Comparison of ENCODE assay signal across 8 mouse cellular contexts in genomic region chr6:113326533-113327315, GRCm38 (mm10). TPM values are rescaled to one million over a fixed set of nuclear protein-coding genes. Genes with fewer than 3 reads are reported as not detected.
A peak's percentile ranks its signal among the peaks of the same experiment; 100 is the strongest.
DNase-seq lines count a peak whose midpoint lies in the region; ATAC-seq and TF ChIP-seq lines count a peak whose summit lies in the region.

Ogg1 (plus strand) TSS chr6:113326972.

- peak within 1 kb of the TSS; percentile 87 for H3K27ac ChIP-seq in MEL (ENCODE audit: control insufficient read depth, low read depth, low read length)
- peak within 1 kb of the TSS; percentile 55 for H3K27ac ChIP-seq in cerebellum, adult 2 months (ENCODE audit: insufficient read depth, low read length)
- peak within 1 kb of the TSS; percentile 84 for H3K27ac ChIP-seq in forebrain, postnatal 0 days (ENCODE audit: low read depth, low read length)
- H3K27ac ChIP-seq in lung, embryonic 15.5 days = peak within 1 kb of the TSS; percentile 88

- peak; percentile 99 for DNase-seq in MEL (ENCODE audit: low read depth, low spot score)
- DNase-seq in cerebellum, adult 2 months = peak; percentile 97 to 99
- DNase-seq in forebrain, postnatal 0 days = peak; percentile 98
- peak; percentile 97 for DNase-seq in heart, postnatal 4 days
- DNase-seq in layer of hippocampus, adult 8-10 months (ENCODE audit: low spot score in 2 of 2) = peak; percentile 98 to 99
- DNase-seq in ovary, adult 18-20 months (ENCODE audit: low spot score) = peak; percentile 99
- DNase-seq in thymus, postnatal 0 days (ENCODE audit: low spot score) = peak; percentile 99

- H3K4me2 ChIP-seq in forebrain, postnatal 0 days (ENCODE audit: low read depth) = peak within 1 kb of the TSS; percentile 88
- peak within 1 kb of the TSS; percentile 80 for H3K4me2 ChIP-seq in lung, embryonic 15.5 days

- TF ChIP-seq RAD21 in MEL (IDR thresholded peaks at IDR 0.05; ENCODE audit: low read depth, low read length) = no peak

- ATAC-seq in forebrain, postnatal 0 days = peak; percentile 99
- ATAC-seq in lung, embryonic 15.5 days (ENCODE audit: borderline replicate concordance, extremely low read depth, low FRiP score, low TSS enrichment) = peak; percentile 99

- 0 out of 4 replicates have a peak, but pooled peaks of 1 of the 2 experiments have one; percentile 18 for TF ChIP-seq EP300 in MEL (IDR thresholded peaks at IDR 0.05; ENCODE audit: low read depth in 1 of 2, low read length in 2 of 2)

- peak within 1 kb of the TSS; percentile 75 for H3K9ac ChIP-seq in MEL (ENCODE audit: control insufficient read depth, low read depth, low read length, poor library complexity, severe bottlenecking)
- H3K9ac ChIP-seq in forebrain, postnatal 0 days = peak within 1 kb of the TSS; percentile 65
- peak within 1 kb of the TSS; percentile 72 for H3K9ac ChIP-seq in lung, embryonic 15.5 days

- H3K9me3 ChIP-seq in MEL (replicated peaks; ENCODE audit: insufficient read depth, low read length) = no peaks in the 10 kb centered on the region
- H3K9me3 ChIP-seq in forebrain, postnatal 0 days (ENCODE audit: low read length) = no peaks in the 10 kb centered on the region
- H3K9me3 ChIP-seq in lung, embryonic 15.5 days = no peaks in the 10 kb centered on the region

- H3K4me3 ChIP-seq in MEL (ENCODE audit: control insufficient read depth in 1 of 2, insufficient read depth in 1 of 2, low read depth in 2 of 2, low read length in 2 of 2) = peak within 1 kb of the TSS; percentile 73 to 76
- H3K4me3 ChIP-seq in cerebellum, adult 2 months (replicated peaks; ENCODE audit: insufficient read depth, low read depth, low read length) = peak within 1 kb of the TSS; percentile 83
- H3K4me3 ChIP-seq in forebrain, postnatal 0 days (ENCODE audit: low read depth, low read length) = peak within 1 kb of the TSS; percentile 52
- H3K4me3 ChIP-seq in lung, embryonic 15.5 days = peak within 1 kb of the TSS; percentile 56

- TF ChIP-seq POLR2A in MEL (IDR thresholded peaks at IDR 0.05; ENCODE audit: control insufficient read depth in 1 of 2, insufficient read depth in 1 of 2, low read depth in 1 of 2, low read length in 2 of 2, poor library complexity in 1 of 2) = peak; percentile 65 to 97
- peak; percentile 86 for TF ChIP-seq POLR2A in cerebellum, adult 2 months (IDR thresholded peaks at IDR 0.05; ENCODE audit: borderline replicate concordance, insufficient read depth, low read length)

- WGBS in cerebellum, adult 2 months = under 1% methylated on average over 52 of the region's 52 CpGs
- WGBS in forebrain, postnatal 0 days = under 1% methylated on average over 52 of the region's 52 CpGs
- WGBS in lung, embryonic 15.5 days = under 1% methylated on average over 52 of the region's 52 CpGs

- no peaks in the 10 kb centered on the region for H3K27me3 ChIP-seq in MEL (ENCODE audit: control insufficient read depth in 1 of 2, insufficient read depth in 2 of 2, low read length in 2 of 2)
- no peaks in the 10 kb centered on the region for H3K27me3 ChIP-seq in cerebellum, adult 2 months (ENCODE audit: control insufficient read depth, insufficient read depth, low read length)
- H3K27me3 ChIP-seq in forebrain, postnatal 0 days (ENCODE audit: insufficient read depth, low read length) = no peaks in the 10 kb centered on the region
- no peaks in the 10 kb centered on the region for H3K27me3 ChIP-seq in lung, embryonic 15.5 days

- TF ChIP-seq CTCF in MEL (IDR thresholded peaks at IDR 0.05 in 2 of 3, conservative IDR thresholded peaks at IDR 0.05 in 1 of 3; ENCODE audit: control insufficient read depth in 1 of 3, insufficient read depth in 1 of 3, low read depth in 2 of 3, low read length in 3 of 3, poor library complexity in 1 of 3, severe bottlenecking in 1 of 3) = no peak
- no peak for TF ChIP-seq CTCF in cerebellum, adult 2 months (IDR thresholded peaks at IDR 0.05; ENCODE audit: borderline replicate concordance, insufficient read depth, low read depth, low read length)
- TF ChIP-seq CTCF in forebrain, postnatal 0 days (IDR thresholded peaks at IDR 0.05; ENCODE audit: low read depth) = no peak

- H3K36me3 ChIP-seq in MEL (ENCODE audit: control insufficient read depth in 1 of 2, insufficient read depth in 2 of 2, low read length in 2 of 2) = peaks cover 3 to 24% of the 10 kb centered on the region in 2 experiments; a peak in 3 of 4 replicates
- H3K36me3 ChIP-seq in forebrain, postnatal 0 days (ENCODE audit: insufficient read depth) = peaks cover 46% of the 10 kb centered on the region
- peaks cover 45% of the 10 kb centered on the region for H3K36me3 ChIP-seq in lung, embryonic 15.5 days

- H3K79me2 ChIP-seq in MEL (ENCODE audit: control insufficient read depth, insufficient read depth, low read length, poor library complexity) = no peaks in the 10 kb centered on the region

- H3K4me1 ChIP-seq in MEL (ENCODE audit: control insufficient read depth in 1 of 2, insufficient read depth in 2 of 2, low read length in 2 of 2) = peaks cover 9 to 23% of the 10 kb centered on the region in 2 experiments
- H3K4me1 ChIP-seq in cerebellum, adult 2 months (ENCODE audit: control insufficient read depth, insufficient read depth, low read length) = peaks cover 6% of the 10 kb centered on the region; the same call in 1 of the 2 replicates
- 0 out of 2 replicates have a peak, but pooled peaks cover 4% of the 10 kb centered on the region for H3K4me1 ChIP-seq in forebrain, postnatal 0 days (ENCODE audit: insufficient read depth)
- peaks cover 10% of the 10 kb centered on the region; the same call in 1 of the 2 replicates for H3K4me1 ChIP-seq in lung, embryonic 15.5 days

TF ChIP-seq in MEL, 35 proteins besides CTCF, POLR2A, EP300 and RAD21:
- TF ChIP-seq POLR2AphosphoS2 (IDR thresholded peaks at IDR 0.05; ENCODE audit: low read length) = peak; percentile 96
- TF ChIP-seq ZMIZ1 (IDR thresholded peaks at IDR 0.05; ENCODE audit: low read depth, low read length) = peak; percentile 59
- peak; percentile 47 for TF ChIP-seq TBP (IDR thresholded peaks at IDR 0.05; ENCODE audit: low read depth, low read length)
- TF ChIP-seq CHD2 (IDR thresholded peaks at IDR 0.05; ENCODE audit: low read length) = peak; percentile 76
- TF ChIP-seq TCF12 (IDR thresholded peaks at IDR 0.05; ENCODE audit: low read depth, low read length) = 0 out of 2 replicates have a peak, but pooled peaks have one; percentile 35
- TF ChIP-seq MEF2A (IDR thresholded peaks at IDR 0.05; ENCODE audit: extremely low read depth, insufficient replicate concordance, low read depth, low read length, poor library complexity, severe bottlenecking) = no peak
- TF ChIP-seq GABPA (IDR thresholded peaks at IDR 0.05; ENCODE audit: low read depth, low read length) = no peak
- no peak for TF ChIP-seq USF1 (IDR thresholded peaks at IDR 0.05; ENCODE audit: low read depth, low read length)
- TF ChIP-seq MAZ (IDR thresholded peaks at IDR 0.05; ENCODE audit: low read depth, low read length) = 0 out of 2 replicates have a peak, but pooled peaks have one; percentile 16
- no peak for TF ChIP-seq UBTF (IDR thresholded peaks at IDR 0.05; ENCODE audit: borderline replicate concordance, insufficient read depth, low read depth, low read length)
- peak; percentile 63; the same call in 1 of the 2 replicates for TF ChIP-seq E2F4 (IDR thresholded peaks at IDR 0.05; ENCODE audit: borderline replicate concordance, low read depth, low read length)
- peak; percentile 74 for TF ChIP-seq MYC (IDR thresholded peaks at IDR 0.05; ENCODE audit: low read depth, low read length)
- TF ChIP-seq BHLHE40 (IDR thresholded peaks at IDR 0.05; ENCODE audit: borderline replicate concordance, low read depth, low read length) = no peak
- TF ChIP-seq ZNF384 (IDR thresholded peaks at IDR 0.05; ENCODE audit: low read depth, low read length) = no peak
- peak; percentile 79; the same call in 1 of the 2 replicates for TF ChIP-seq KAT2A (conservative IDR thresholded peaks at IDR 0.05; ENCODE audit: low read depth, low read length)
- TF ChIP-seq ETS1 (IDR thresholded peaks at IDR 0.05; ENCODE audit: low read depth, low read length) = 0 out of 2 replicates have a peak, but pooled peaks have one; percentile 45
- TF ChIP-seq MAFK (IDR thresholded peaks at IDR 0.05; ENCODE audit: borderline replicate concordance, low read depth, low read length) = no peak
- TF ChIP-seq ELF1 (IDR thresholded peaks at IDR 0.05; ENCODE audit: low read depth, low read length) = peak; percentile 99
- peak; percentile 84 for TF ChIP-seq MXI1 (IDR thresholded peaks at IDR 0.05; ENCODE audit: low read depth, low read length)
- TF ChIP-seq NRF1 (IDR thresholded peaks at IDR 0.05; ENCODE audit: insufficient read depth, low read depth, low read length, poor library complexity, severe bottlenecking) = peak; percentile 78
- TF ChIP-seq HCFC1 (IDR thresholded peaks at IDR 0.05; ENCODE audit: low read depth, low read length) = peak; percentile 95
- TF ChIP-seq SMC3 (IDR thresholded peaks at IDR 0.05; ENCODE audit: low read depth, low read length) = no peak; the same call in 1 of the 2 replicates
- TF ChIP-seq SIN3A (IDR thresholded peaks at IDR 0.05; ENCODE audit: low read length) = peak; percentile 90
- peak; percentile 90 for TF ChIP-seq NELFE (IDR thresholded peaks at IDR 0.05; ENCODE audit: low read depth, low read length)
TF ChIP-seq in MEL: peak in this region for 16.

RNA-seq across cellular contexts. Expression of gene Ogg1, which starts in this region (rescaled TPM):
- total RNA-seq in MEL (2012; rRNA removed) = 8.7 and 9.2 TPM in 2 replicates
- polyA plus RNA-seq in MEL (2012; ENCODE audit: insufficient read depth in 1 of 2, insufficient read length in 2 of 2, low read depth in 1 of 2, low replicate concordance in 2 of 2, missing spikeins in 1 of 2) = 10 to 100 TPM in 1 of 2 experiments, not detected in 1; 20.0 TPM
- 11.0 and 11.6 TPM in 2 replicates for polyA plus RNA-seq in cerebellum, adult 2 months (2012; rRNA removed)
- total RNA-seq in forebrain, postnatal 0 days (2014; rRNA removed) = 11.9 and 13.5 TPM in 2 replicates
- polyA plus RNA-seq in forebrain, postnatal 0 days (2015; fragmentation: Nextera tagmentation; extraction: Ambion mirVana) = 10.1 and 10.5 TPM in 2 replicates
- 1 to 10 TPM; 5.2 to 6.2 TPM for total RNA-seq in heart, postnatal 4 days (2021)
- total RNA-seq in layer of hippocampus, adult 8-10 months (2022) = 10 to 100 TPM in 2 of 4 experiments, 1 to 10 TPM in 2; 7.6 to 11.1 (median 9.4) TPM
- polyA plus RNA-seq in lung, embryonic 15.5 days (2015; fragmentation: Nextera tagmentation; extraction: Ambion mirVana) = 16.5 and 17.7 TPM in 2 replicates
- polyA plus RNA-seq in thymus, postnatal 0 days (2015; fragmentation: Nextera tagmentation; extraction: Ambion mirVana) = 14.1 and 14.3 TPM in 2 replicates

Comparison
In these comparisons a context has a peak if more than half of its experiments do, and no peak if none do; other contexts are left out.
1. Peak in every context shown above with its lines: DNase-seq, ATAC-seq, H3K4me3 ChIP-seq and H3K27ac ChIP-seq.